Mouse (Mus musculus): Measurements from ENCODE around the gene Kctd17.

- TF ChIP-seq GATA1 (IDR thresholded peaks at IDR 0.05; ENCODE audit: borderline replicate concordance, low read length) (no peak), FLI1 (IDR thresholded peaks at IDR 0.05; ENCODE audit: low read length) (no peak)
These were observed 51.7 kb downstream of the Kctd17 start for GRCm38 (mm10) chr15:78480111-78480510.

Measured in megakaryocyte, embryonic 14.5 days (primary cell).